Mouse (Mus musculus) embryonic fibroblast, embryonic 13.5 days (primary cell): Measurements from ENCODE around the gene Mier2. TPM values are rescaled to one million over a fixed set of nuclear protein-coding genes. Genes with fewer than 3 reads are reported as not detected.

Experiments
- H3K27ac ChIP-seq: 2 replicates; pipeline ENCODE4 v1.5.1; 2012; ENCODE audit warnings: low read length, control low read depth, inconsistent platforms; ENCODE audit not compliant: insufficient read depth
- H3K4me1 ChIP-seq: 2 replicates; pipeline ENCODE4 v1.6.1; 2011; ENCODE audit warnings: low read length; ENCODE audit not compliant: control insufficient read depth, insufficient read depth
- H3K4me3 ChIP-seq: 2 replicates; pipeline ENCODE4 v1.5.1; 2011; ENCODE audit warnings: mild to moderate bottlenecking, control low read depth, low read length; ENCODE audit not compliant: insufficient read depth
- CTCF ChIP-seq: IDR thresholded peaks from 2 replicates; pipeline ENCODE4 v1.5.1; 2011; ENCODE audit warnings: mild to moderate bottlenecking, control low read depth, low read length, moderate library complexity, borderline replicate concordance; ENCODE audit not compliant: insufficient read depth
- POLR2A ChIP-seq: IDR thresholded peaks from 2 replicates; pipeline ENCODE4 v1.6.1; 2011; ENCODE audit warnings: low read depth, mild to moderate bottlenecking, control low read depth, low read length, moderate library complexity
- polyA plus RNA-seq: library from polyadenylated mRNA; stranded (reverse); fragments of >200 nt; gene quantifications from 2 replicates; pipeline ENCODE4 v1.2.4, GENCODE M21; 2011; ENCODE audit warnings: low read depth; ENCODE audit not compliant: missing spikeins, insufficient read length

Gene Mier2
- polyA plus RNA-seq, 1 experiment: 24.7 TPM

DNA sequence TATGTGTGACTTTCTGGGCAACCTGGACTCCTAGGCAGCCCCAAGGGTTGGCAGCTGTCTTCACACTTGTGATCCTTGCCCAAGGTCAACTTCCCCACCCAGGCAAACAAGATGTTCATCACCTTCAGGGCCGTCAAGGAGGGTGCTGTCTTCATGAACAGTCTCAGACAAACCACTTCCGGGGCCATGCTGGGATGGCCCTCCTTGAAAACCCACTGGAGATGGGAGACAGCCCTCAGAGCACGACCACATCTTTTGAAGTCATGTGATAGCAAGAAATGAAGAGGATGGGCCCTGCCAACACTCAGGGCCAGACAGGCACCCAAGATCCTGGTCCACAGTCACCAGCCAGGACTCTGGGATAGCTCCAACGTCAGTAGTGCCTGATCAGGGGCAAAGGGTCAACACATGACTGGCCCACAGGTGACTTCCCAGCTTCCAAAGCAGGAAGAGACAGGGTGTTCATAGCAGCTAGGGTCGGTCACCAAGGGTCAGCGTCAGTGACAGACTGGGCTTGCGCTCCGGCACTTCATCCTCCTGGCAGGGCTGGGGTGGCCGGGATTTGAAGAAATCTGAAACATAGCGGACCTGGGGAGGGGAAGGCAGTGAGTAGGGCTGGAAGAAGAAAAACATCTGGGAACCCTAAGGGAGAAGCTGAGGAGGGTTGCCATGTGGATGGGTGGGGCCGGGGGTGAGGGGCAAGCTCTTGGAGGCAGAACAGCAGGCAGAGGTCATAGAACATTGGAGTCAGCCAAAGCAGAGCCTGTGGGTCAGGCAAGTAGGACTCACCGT is 28.1 kb downstream of the Mier2 start:
- H3K27ac ChIP-seq: no peak overlapping the region
- no peak overlapping the region for H3K4me3 ChIP-seq
- no peaks in the 10 kb centered on the region for H3K4me1 ChIP-seq
- no peak for TF ChIP-seq CTCF
- TF ChIP-seq POLR2A: no peak

GRCm38 (mm10) chr10:79525456-79526325 is 29.3 kb downstream of the Mier2 start:
- Histone ChIP-seq H3K4me3 (no peak overlapping the region), H3K4me1 (no peaks in the 10 kb centered on the region), H3K27ac (no peak overlapping the region)
- TF ChIP-seq CTCF (no peak), POLR2A (no peak)

DNA sequence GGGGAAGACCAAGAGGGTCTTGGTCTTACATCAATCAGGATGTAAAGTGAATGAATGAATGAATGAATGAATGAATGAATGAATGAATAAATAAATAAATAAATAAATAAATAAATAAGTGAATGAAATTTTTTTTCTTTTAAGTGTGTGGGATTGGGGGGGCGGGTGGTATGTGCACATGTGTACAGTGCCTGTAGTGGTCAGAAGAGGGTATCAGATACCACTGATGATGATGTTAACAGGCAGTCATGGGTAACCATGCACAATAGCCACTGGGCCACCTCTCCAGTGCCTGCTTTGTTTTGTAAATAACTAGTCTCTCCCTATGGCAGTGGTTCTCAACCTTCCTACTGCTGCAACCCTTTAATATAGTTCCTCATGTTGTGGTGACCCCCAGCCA is 30.6 kb downstream of the Mier2 start:
- no peak overlapping the region for H3K4me3 ChIP-seq
- no peak overlapping the region for H3K27ac ChIP-seq
- TF ChIP-seq CTCF: no peak
- no peak for TF ChIP-seq POLR2A
- H3K4me1 ChIP-seq: no peaks in the 10 kb centered on the region

DNA sequence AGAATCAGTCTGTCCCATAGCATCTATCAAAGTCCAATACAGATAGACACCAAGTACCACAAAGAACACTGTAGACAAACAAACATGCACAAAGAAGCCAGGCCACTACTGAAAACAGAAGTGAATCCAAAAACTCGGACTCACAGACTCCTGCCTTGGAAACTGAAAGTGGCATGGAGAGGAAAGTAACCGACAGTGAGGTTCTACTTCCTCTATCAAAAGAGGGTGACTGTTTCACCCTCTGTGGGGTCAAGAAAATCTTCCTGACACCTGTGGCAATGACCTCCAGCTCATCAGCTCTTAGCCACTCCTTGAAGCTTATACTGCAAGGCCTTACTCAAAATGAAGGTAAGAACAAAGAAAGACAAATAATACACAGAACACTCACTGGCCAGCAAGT is 48.3 kb downstream of the Mier2 start:
- Histone ChIP-seq H3K27ac (no peak overlapping the region), H3K4me1 (no peaks in the 10 kb centered on the region), H3K4me3 (no peak overlapping the region)
- TF ChIP-seq POLR2A: no peak
- no peak for TF ChIP-seq CTCF

DNA sequence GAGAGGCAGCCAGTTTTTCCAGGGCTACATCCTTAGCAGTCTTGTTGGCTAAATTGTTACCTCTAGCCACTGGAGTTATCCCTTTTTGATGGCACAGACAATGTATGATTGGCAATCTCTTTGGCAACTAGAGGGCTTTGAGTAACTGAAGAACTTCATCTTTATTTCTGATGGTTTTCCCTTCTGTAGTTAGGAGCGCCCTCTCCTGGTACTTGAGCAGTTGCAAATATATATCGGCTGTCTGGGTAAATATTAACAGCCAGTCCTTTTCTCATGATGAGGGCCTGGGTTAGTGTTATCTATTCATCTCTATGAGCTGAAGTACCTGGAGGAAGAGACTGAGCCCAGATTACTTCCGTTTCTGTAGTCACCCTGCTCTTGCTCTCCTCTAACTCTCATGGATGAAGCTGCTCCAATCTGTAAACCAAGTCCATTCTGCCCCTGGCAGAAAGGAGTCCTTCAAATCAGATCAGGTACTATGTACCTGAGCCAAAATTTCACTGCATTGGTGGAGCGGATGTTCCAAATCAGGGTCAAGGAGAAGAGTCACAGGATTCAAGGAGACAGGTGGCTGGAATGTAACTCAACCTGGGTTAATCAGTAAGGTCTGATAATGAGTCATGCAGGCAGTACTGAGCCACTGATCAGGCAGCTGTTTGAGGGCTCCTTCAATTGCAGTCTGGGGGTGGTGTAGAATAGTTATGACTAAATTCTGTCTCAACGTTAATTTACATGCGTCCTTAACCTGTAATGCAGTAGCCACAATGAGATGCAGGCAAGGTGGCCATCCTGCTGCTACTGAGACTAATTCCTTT is 52.0 kb downstream of the Mier2 start:
- H3K4me3 ChIP-seq: no peak overlapping the region
- no peak overlapping the region for H3K27ac ChIP-seq
- TF ChIP-seq POLR2A: no peak
- TF ChIP-seq CTCF: no peak
- no peaks in the 10 kb centered on the region for H3K4me1 ChIP-seq

GRCm38 (mm10) chr10:79496701-79497288 is 58.2 kb downstream of the Mier2 start:
- no peak overlapping the region for H3K4me3 ChIP-seq
- no peaks in the 10 kb centered on the region for H3K4me1 ChIP-seq
- TF ChIP-seq POLR2A (no peak), CTCF (no peak)
- H3K27ac ChIP-seq: no peak overlapping the region

- TF ChIP-seq CTCF: no peak
- no peak for TF ChIP-seq POLR2A
- H3K4me3 ChIP-seq: no peak overlapping the region
- H3K4me1 ChIP-seq: no peaks in the 10 kb centered on the region
- no peak overlapping the region for H3K27ac ChIP-seq
Measured at GRCm38 (mm10) chr10:79495886-79496285, 59.1 kb downstream of the Mier2 start.

Other genes with a start within 250 kb of the Mier2 start
- not detected in 2 replicates for gene Vmn2r82, start 198.7 kb downstream of the Mier2 start, polyA plus RNA-seq
- gene Vmn2r83, start 86.5 kb downstream of the Mier2 start, polyA plus RNA-seq: not detected in 2 replicates
- gene Plpp2, start 21.4 kb downstream of the Mier2 start, polyA plus RNA-seq: 23.5 and 39.4 TPM in 2 replicates
- not detected in 2 replicates for gene Theg, start 32.1 kb upstream of the Mier2 start, polyA plus RNA-seq
- 0.19 TPM in 1 of 2 replicates, not detected in the other for gene C2cd4c, start 58.8 kb upstream of the Mier2 start, polyA plus RNA-seq
- 15.0 and 18.7 TPM in 2 replicates for gene Shc2, start 82.7 kb upstream of the Mier2 start, polyA plus RNA-seq
- gene Odf3l2, start 90.5 kb upstream of the Mier2 start, polyA plus RNA-seq: not detected in 2 replicates
- not detected in 2 replicates for gene Madcam1, start 109.4 kb upstream of the Mier2 start, polyA plus RNA-seq
- 15.5 and 16.0 TPM in 2 replicates for gene Tpgs1, start 114.2 kb upstream of the Mier2 start, polyA plus RNA-seq
- gene Cdc34, start 127.0 kb upstream of the Mier2 start, polyA plus RNA-seq: 117 and 149 TPM in 2 replicates
- gene Gzmm, start 133.8 kb upstream of the Mier2 start, polyA plus RNA-seq: 0.65 TPM in 1 of 2 replicates, not detected in the other
- 766 and 774 TPM in 2 replicates for gene Bsg, start 149.3 kb upstream of the Mier2 start, polyA plus RNA-seq
- 0.91 and 1.9 TPM in 2 replicates for gene Hcn2, start 161.4 kb upstream of the Mier2 start, polyA plus RNA-seq
- 14.9 TPM in 2 replicates for gene Polrmt, start 191.4 kb upstream of the Mier2 start, polyA plus RNA-seq
- 0.23 TPM in 1 of 2 replicates, not detected in the other for gene Fgf22, start 199.9 kb upstream of the Mier2 start, polyA plus RNA-seq
- 38.4 and 39.5 TPM in 2 replicates for gene Rnf126, start 211.8 kb upstream of the Mier2 start, polyA plus RNA-seq
- 21.9 and 42.7 TPM in 2 replicates for gene Fstl3, start 222.1 kb upstream of the Mier2 start, polyA plus RNA-seq
- not detected in 2 replicates for gene Prss57, start 235.8 kb upstream of the Mier2 start, polyA plus RNA-seq
- gene Palm, start 238.4 kb upstream of the Mier2 start, polyA plus RNA-seq: 45.2 and 54.0 TPM in 2 replicates